Mouse (Mus musculus) MEL (cell line): ENCODE results near the gene Neu1. TPM values are rescaled to one million over a fixed set of nuclear protein-coding genes. Genes with fewer than 3 reads are reported as not detected.
A peak's percentile ranks its signal among the peaks of the same experiment; 100 is the strongest.

Experiments
- DNase-seq: peaks from one replicate; pipeline ENCODE4 v3.0.0; 2011; ENCODE audit warnings: low read depth, low spot score
- H3K27ac ChIP-seq: 2 replicates; pipeline ENCODE4 v1.5.1; 2012; ENCODE audit warnings: low read depth, mild to moderate bottlenecking, control low read depth, low read length, moderate library complexity; ENCODE audit not compliant: control insufficient read depth
- H3K27me3 ChIP-seq, 2 experiments: fragments of 150-350 bp in 1 of 2; sonication (generic) in 1 of 2; 2 replicates each; pipeline ENCODE4 v1.6.1; 2012; ENCODE audit warnings: low read length in 2 of 2, mild to moderate bottlenecking in 2 of 2, improper control_type of control experiment in 1 of 2, moderate library complexity in 1 of 2; ENCODE audit not compliant: insufficient read depth in 2 of 2, control insufficient read depth in 1 of 2
- H3K36me3 ChIP-seq, 2 experiments: 2 replicates each; pipeline ENCODE4 v1.6.1; 2012 to 2014; ENCODE audit warnings: low read length in 2 of 2, improper control_type of control experiment in 1 of 2, inconsistent platforms in 1 of 2, mild to moderate bottlenecking in 1 of 2; ENCODE audit not compliant: insufficient read depth in 2 of 2, control insufficient read depth in 1 of 2
- H3K4me1 ChIP-seq, 2 experiments: fragments of 150-350 bp in 1 of 2; sonication (generic) in 1 of 2; 2 replicates each; pipeline ENCODE4 v1.6.1; 2012; ENCODE audit warnings: low read length in 2 of 2, improper control_type of control experiment in 1 of 2, mild to moderate bottlenecking in 1 of 2; ENCODE audit not compliant: insufficient read depth in 2 of 2, control insufficient read depth in 1 of 2
- H3K4me3 ChIP-seq, 2 experiments: fragments of 150-350 bp in 1 of 2; sonication (generic) in 1 of 2; 2 replicates each; pipeline ENCODE4 v1.5.1; 2012; ENCODE audit warnings: low read depth in 2 of 2, low read length in 2 of 2, mild to moderate bottlenecking in 2 of 2, moderate library complexity in 2 of 2, control low read depth in 1 of 2, improper control_type of control experiment in 1 of 2; ENCODE audit not compliant: control insufficient read depth in 1 of 2, insufficient read depth in 1 of 2
- H3K79me2 ChIP-seq: 2 replicates; pipeline ENCODE4 v1.6.1; 2012; ENCODE audit warnings: mild to moderate bottlenecking, low read length, moderate library complexity; ENCODE audit not compliant: control insufficient read depth, poor library complexity, insufficient read depth
- H3K9ac ChIP-seq: 2 replicates; pipeline ENCODE4 v1.6.1; 2012; ENCODE audit warnings: low read depth, mild to moderate bottlenecking, control low read depth, low read length, moderate library complexity; ENCODE audit not compliant: control insufficient read depth, poor library complexity, severe bottlenecking
- H3K9me3 ChIP-seq: fragments of 150-350 bp; sonication (generic); replicated peaks from 2 replicates; pipeline ENCODE4 v1.6.1; 2012; ENCODE audit warnings: mild to moderate bottlenecking, low read length, improper control_type of control experiment, moderate library complexity; ENCODE audit not compliant: insufficient read depth
- BHLHE40 ChIP-seq: IDR thresholded peaks from 2 replicates; pipeline ENCODE4 v1.6.1; 2012; ENCODE audit warnings: low read depth, mild to moderate bottlenecking, inconsistent platforms, low read length, improper control_type of control experiment, borderline replicate concordance
- CHD1 ChIP-seq: IDR thresholded peaks from 2 replicates; pipeline ENCODE4 v1.6.1; 2012; ENCODE audit warnings: low read depth, mild to moderate bottlenecking, inconsistent platforms, low read length, improper control_type of control experiment
- CTCF ChIP-seq, 3 experiments: IDR thresholded peaks in 2 of 3; conservative IDR thresholded peaks in 1 of 3; 2 replicates each; pipeline ENCODE4 v1.5.1; 2011 to 2012; ENCODE audit warnings: low read length in 3 of 3, low read depth in 2 of 3, mild to moderate bottlenecking in 2 of 3, improper control_type of control experiment in 1 of 3, inconsistent platforms in 1 of 3, mixed read lengths in 1 of 3, moderate library complexity in 1 of 3; ENCODE audit not compliant: control insufficient read depth in 1 of 3, insufficient read depth in 1 of 3, poor library complexity in 1 of 3, severe bottlenecking in 1 of 3
- E2F4 ChIP-seq: IDR thresholded peaks from 2 replicates; pipeline ENCODE4 v1.6.1; 2011; ENCODE audit warnings: low read depth, low read length, improper control_type of control experiment, borderline replicate concordance
- ELF1 ChIP-seq: IDR thresholded peaks from 2 replicates; pipeline ENCODE4 v1.6.1; 2014; ENCODE audit warnings: low read depth, mild to moderate bottlenecking, inconsistent platforms, low read length, improper control_type of control experiment, moderate library complexity
- ETS1 ChIP-seq: IDR thresholded peaks from 2 replicates; pipeline ENCODE4 v1.6.1; 2012; ENCODE audit warnings: low read depth, mild to moderate bottlenecking, inconsistent platforms, low read length, improper control_type of control experiment, moderate library complexity
- GATA1 ChIP-seq: IDR thresholded peaks from 2 replicates; pipeline ENCODE4 v1.6.1; 2011; ENCODE audit warnings: low read depth, low read length, improper control_type of control experiment
- HCFC1 ChIP-seq: IDR thresholded peaks from 2 replicates; pipeline ENCODE4 v1.6.1; 2012; ENCODE audit warnings: low read depth, mild to moderate bottlenecking, inconsistent platforms, low read length, improper control_type of control experiment, moderate library complexity
- KAT2A ChIP-seq: conservative IDR thresholded peaks from 2 replicates; pipeline ENCODE4 v1.6.1; 2012; ENCODE audit warnings: low read depth, low read length, improper control_type of control experiment, inconsistent platforms
- MAX ChIP-seq: IDR thresholded peaks from 2 replicates; pipeline ENCODE4 v1.6.1; 2011; ENCODE audit warnings: low read length, improper control_type of control experiment
- MAZ ChIP-seq: IDR thresholded peaks from 2 replicates; pipeline ENCODE4 v1.6.1; 2012; ENCODE audit warnings: low read depth, mild to moderate bottlenecking, inconsistent platforms, low read length, improper control_type of control experiment
- MXI1 ChIP-seq: IDR thresholded peaks from 2 replicates; pipeline ENCODE4 v1.6.1; 2011; ENCODE audit warnings: mild to moderate bottlenecking, low read depth, low read length, improper control_type of control experiment
- MYC ChIP-seq: IDR thresholded peaks from 2 replicates; pipeline ENCODE4 v1.6.1; 2011; ENCODE audit warnings: low read depth, mild to moderate bottlenecking, low read length, improper control_type of control experiment, moderate library complexity
- NELFE ChIP-seq: IDR thresholded peaks from 2 replicates; pipeline ENCODE4 v1.6.1; 2011; ENCODE audit warnings: low read depth, low read length, improper control_type of control experiment
- NRF1 ChIP-seq: IDR thresholded peaks from 2 replicates; pipeline ENCODE4 v1.6.1; 2014; ENCODE audit warnings: low read depth, mild to moderate bottlenecking, inconsistent platforms, low read length, improper control_type of control experiment, moderate library complexity; ENCODE audit not compliant: poor library complexity, insufficient read depth, severe bottlenecking
- POLR2A ChIP-seq, 2 experiments: IDR thresholded peaks; 2 replicates each; pipeline ENCODE4 v1.6.1; 2011 to 2012; ENCODE audit warnings: low read length in 2 of 2, mild to moderate bottlenecking in 2 of 2, control low read depth in 1 of 2, improper control_type of control experiment in 1 of 2, low read depth in 1 of 2, moderate library complexity in 1 of 2; ENCODE audit not compliant: control insufficient read depth in 1 of 2, insufficient read depth in 1 of 2, poor library complexity in 1 of 2
- POLR2AphosphoS2 ChIP-seq: IDR thresholded peaks from 2 replicates; pipeline ENCODE4 v1.6.1; 2011; ENCODE audit warnings: low read length, improper control_type of control experiment
- RAD21 ChIP-seq: IDR thresholded peaks from 2 replicates; pipeline ENCODE4 v1.6.1; 2011; ENCODE audit warnings: mild to moderate bottlenecking, low read depth, low read length, improper control_type of control experiment
- RCOR1 ChIP-seq: IDR thresholded peaks from 2 replicates; pipeline ENCODE4 v1.6.1; 2012; ENCODE audit warnings: low read depth, mild to moderate bottlenecking, inconsistent platforms, low read length, improper control_type of control experiment
- SIN3A ChIP-seq: IDR thresholded peaks from 2 replicates; pipeline ENCODE4 v1.6.1; 2012; ENCODE audit warnings: low read length, improper control_type of control experiment, inconsistent platforms
- SMC3 ChIP-seq: IDR thresholded peaks from 2 replicates; pipeline ENCODE4 v1.6.1; 2011; ENCODE audit warnings: low read depth, low read length, improper control_type of control experiment
- TBP ChIP-seq: IDR thresholded peaks from 2 replicates; pipeline ENCODE4 v1.8.0; 2011; ENCODE audit warnings: low read depth, low read length, improper control_type of control experiment
- TCF12 ChIP-seq: IDR thresholded peaks from 2 replicates; pipeline ENCODE4 v1.6.1; 2014; ENCODE audit warnings: low read depth, mild to moderate bottlenecking, inconsistent platforms, low read length, improper control_type of control experiment, moderate library complexity
- UBTF ChIP-seq: IDR thresholded peaks from 2 replicates; pipeline ENCODE4 v1.6.1; 2012; ENCODE audit warnings: low read depth, mild to moderate bottlenecking, inconsistent platforms, low read length, improper control_type of control experiment, moderate library complexity, borderline replicate concordance; ENCODE audit not compliant: insufficient read depth
- USF2 ChIP-seq, 2 experiments: IDR thresholded peaks; 2 replicates each; pipeline ENCODE4 v1.6.1; 2011 to 2012; ENCODE audit warnings: improper control_type of control experiment in 2 of 2, low read length in 2 of 2, borderline replicate concordance in 1 of 2, inconsistent platforms in 1 of 2, low read depth in 1 of 2, mild to moderate bottlenecking in 1 of 2; ENCODE audit not compliant: insufficient read depth in 1 of 2
- ZC3H11A ChIP-seq: IDR thresholded peaks from 2 replicates; pipeline ENCODE4 v1.6.1; 2012; ENCODE audit warnings: low read depth, mild to moderate bottlenecking, inconsistent platforms, low read length, improper control_type of control experiment
- ZMIZ1 ChIP-seq: IDR thresholded peaks from 2 replicates; pipeline ENCODE4 v1.6.1; 2012; ENCODE audit warnings: low read depth, mild to moderate bottlenecking, inconsistent platforms, low read length, improper control_type of control experiment, moderate library complexity
- polyA plus RNA-seq, 2 experiments: library from polyadenylated mRNA; stranded (reverse) in 1 of 2; unstranded in 1 of 2; fragments of >175 nt in 1 of 2; fragments of >200 nt in 1 of 2; gene quantifications; 2 replicates each; pipeline versions ENCODE4 v1.2.1 to v1.2.4; 2012; ENCODE audit warnings: low replicate concordance in 2 of 2, low read depth in 1 of 2; ENCODE audit not compliant: insufficient read length in 2 of 2, insufficient read depth in 1 of 2, missing spikeins in 1 of 2
- total RNA-seq: library from RNA; depleted of rRNA; stranded (reverse); fragments of 300-350 nt; gene quantifications from 2 replicates; pipeline ENCODE4 v1.2.3, GENCODE M21; 2012

The Neu1 gene
- total and polyA plus RNA-seq, 3 experiments = 6.5 to 7.9 TPM; not detected in 1

DNA sequence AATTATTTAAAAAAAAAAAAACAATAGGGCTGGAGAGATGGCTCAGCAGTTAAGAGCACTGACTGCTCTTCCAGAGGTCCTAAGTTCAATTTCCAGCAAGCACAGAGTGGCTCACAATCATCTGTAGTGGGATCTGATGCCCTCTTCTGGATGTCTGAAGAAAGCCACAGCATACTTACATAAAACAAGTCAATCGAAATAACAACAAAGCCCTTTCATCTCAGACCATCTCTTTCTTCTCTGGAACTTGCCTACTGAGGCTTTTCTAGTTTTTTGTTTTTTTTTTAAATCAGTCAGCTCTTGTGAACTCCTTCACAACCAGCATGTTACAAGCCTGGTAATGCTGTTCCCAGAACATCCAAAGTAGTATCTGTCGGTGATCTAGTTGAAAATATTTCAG lies 49.6 kb downstream of the Neu1 start:
- Histone ChIP-seq H3K4me1 (no peaks in the 10 kb centered on the region; a peak in 1 of 4 replicates), H3K9ac (peak overlapping the region; percentile 99), H3K4me3 (peak overlapping the region; percentile 88 to 89), H3K9me3 (no peaks in the 10 kb centered on the region), H3K27me3 (no peaks in the 10 kb centered on the region), H3K27ac (peak overlapping the region; percentile 94), H3K79me2 (peaks cover 30% of the 10 kb centered on the region), H3K36me3 (peaks cover 0 to 6% of the 10 kb centered on the region in 2 experiments; a peak in 2 of 4 replicates)
- DNase-seq = peak; percentile 72
- TF ChIP-seq RAD21 = peak; percentile 36
- no peak for TF ChIP-seq RCOR1
- no peak for TF ChIP-seq MAX
- TF ChIP-seq SMC3 = peak; percentile 41
- TF ChIP-seq NRF1 = no peak
- TF ChIP-seq KAT2A = no peak
- no peak for TF ChIP-seq USF2 (IDR thresholded peaks at IDR 0.05; ENCODE audit: borderline replicate concordance in 1 of 2, insufficient read depth in 1 of 2, low read depth in 1 of 2, low read length in 2 of 2)
- no peak for TF ChIP-seq BHLHE40
- no peak for TF ChIP-seq MAZ
- TF ChIP-seq ELF1 = no peak
- 0 out of 2 replicates have a peak, but pooled peaks have one; percentile 1 for TF ChIP-seq ZC3H11A
- no peak for TF ChIP-seq HCFC1
- peak; percentile 11 to 44 (median 17); a peak in 4 of 6 replicates for TF ChIP-seq CTCF (IDR thresholded peaks at IDR 0.05 in 2 of 3, conservative IDR thresholded peaks at IDR 0.05 in 1 of 3; ENCODE audit: control insufficient read depth in 1 of 3, insufficient read depth in 1 of 3, low read depth in 2 of 3, low read length in 3 of 3, poor library complexity in 1 of 3, severe bottlenecking in 1 of 3)
- peak; percentile 42; the same call in 1 of the 2 replicates for TF ChIP-seq MYC
- no peak for TF ChIP-seq POLR2A (IDR thresholded peaks at IDR 0.05; ENCODE audit: control insufficient read depth in 1 of 2, insufficient read depth in 1 of 2, low read depth in 1 of 2, low read length in 2 of 2, poor library complexity in 1 of 2)
- no peak for TF ChIP-seq MXI1
- no peak for TF ChIP-seq TBP
- TF ChIP-seq ZMIZ1 = no peak
- no peak for TF ChIP-seq ETS1
- TF ChIP-seq CHD1 = no peak

GRCm38 (mm10) chr17:34981690-34982180 lies 50.7 kb downstream of the Neu1 start, which contains the start of gene Lsm2:
Lsm2 (plus strand) TSS chr17:34981862.
- H3K9me3 ChIP-seq = no peaks in the 10 kb centered on the region
- H3K9ac ChIP-seq = peak within 1 kb of the TSS; percentile 99
- peak within 1 kb of the TSS; percentile 88 to 89 for H3K4me3 ChIP-seq
- peak within 1 kb of the TSS; percentile 94 for H3K27ac ChIP-seq
- peaks cover 0 to 6% of the 10 kb centered on the region in 2 experiments; a peak in 2 of 4 replicates for H3K36me3 ChIP-seq
- peak; percentile 90 for DNase-seq
- H3K27me3 ChIP-seq = no peaks in the 10 kb centered on the region
- H3K4me1 ChIP-seq = no peaks in the 10 kb centered on the region; a peak in 1 of 4 replicates
- peaks cover 30% of the 10 kb centered on the region for H3K79me2 ChIP-seq
- TF ChIP-seq CHD1 (no peak), POLR2AphosphoS2 (peak; percentile 77; the same call in 1 of the 2 replicates), TCF12 (no peak), ETS1 (peak; percentile 19; the same call in 1 of the 2 replicates), MYC (peak; percentile 88), MXI1 (peak; percentile 89), MAX (peak; percentile 81), NELFE (peak; percentile 65), GATA1 (no peak), ELF1 (peak; percentile 81), RAD21 (no peak), SIN3A (peak; percentile 82; the same call in 1 of the 2 replicates), HCFC1 (peak; percentile 80), UBTF (no peak), POLR2A (IDR thresholded peaks at IDR 0.05; ENCODE audit: control insufficient read depth in 1 of 2, insufficient read depth in 1 of 2, low read depth in 1 of 2, low read length in 2 of 2, poor library complexity in 1 of 2) (peak; percentile 60 to 76; a peak in 3 of 4 replicates), KAT2A (peak; percentile 35; the same call in 1 of the 2 replicates), TBP (0 out of 2 replicates have a peak, but pooled peaks have one; percentile 75), MAZ (0 out of 2 replicates have a peak, but pooled peaks have one; percentile 38), CTCF (IDR thresholded peaks at IDR 0.05 in 2 of 3, conservative IDR thresholded peaks at IDR 0.05 in 1 of 3; ENCODE audit: control insufficient read depth in 1 of 3, insufficient read depth in 1 of 3, low read depth in 2 of 3, low read length in 3 of 3, poor library complexity in 1 of 3, severe bottlenecking in 1 of 3) (no peak), NRF1 (peak; percentile 94), ZMIZ1 (0 out of 2 replicates have a peak, but pooled peaks have one; percentile 32), E2F4 (0 out of 2 replicates have a peak, but pooled peaks have one; percentile 49)
